Mouse (Mus musculus): ENCODE data around the gene Golga2.

- no peak for TF ChIP-seq CTCF (IDR thresholded peaks at IDR 0.05; ENCODE audit: low read depth)
- TF ChIP-seq EP300 (IDR thresholded peaks at IDR 0.05; ENCODE audit: low read depth), result no peak
Measured at GRCm38 (mm10) chr2:32318709-32319585, 31.8 kb downstream of the Golga2 start.

Data from heart, postnatal 0 days (tissue).